Mouse (Mus musculus) hindbrain, embryonic 14.5 days (tissue): ENCODE results near the gene Fbln2. TPM values are rescaled to one million over a fixed set of nuclear protein-coding genes. Genes with fewer than 3 reads are reported as not detected.

ENCODE experiments used
- ATAC-seq: fragments of 200-750 bp; cut with Nextera tagmentation; 2 replicates; pipeline ENCODE4 v1.8.0; 2017; ENCODE audit warnings: moderate number of reproducible peaks, mild to moderate bottlenecking, moderate TSS enrichment, moderate library complexity; ENCODE audit not compliant: low FRiP score
- DNase-seq: peaks from one replicate; pipeline ENCODE4 v3.0.0-alpha.2; 2015; ENCODE audit warnings: low spot score
- H3K27ac ChIP-seq: fragments of 300-500 bp; sonication (generic); 2 replicates; pipeline ENCODE4 v1.5.1; 2014; ENCODE audit warnings: mild to moderate bottlenecking, moderate library complexity
- H3K27me3 ChIP-seq: fragments of 300-500 bp; sonication (generic); 2 replicates; pipeline ENCODE4 v1.6.1; 2014; ENCODE audit warnings: mild to moderate bottlenecking, low read length, mixed read lengths; ENCODE audit not compliant: control insufficient read depth, insufficient read depth
- H3K36me3 ChIP-seq: fragments of 300-500 bp; sonication (generic); replicated peaks from 2 replicates; pipeline ENCODE4 v1.6.1; 2014; ENCODE audit not compliant: control insufficient read depth, insufficient read depth
- H3K4me1 ChIP-seq: fragments of 300-500 bp; sonication (generic); replicated peaks from 2 replicates; pipeline ENCODE4 v1.6.1; 2014; ENCODE audit warnings: antibody characterized with exemption, low read length, mixed read lengths; ENCODE audit not compliant: control insufficient read depth, insufficient read depth
- H3K4me2 ChIP-seq: fragments of 300-500 bp; sonication (generic); replicated peaks from 2 replicates; pipeline ENCODE4 v1.6.1; 2014; ENCODE audit warnings: mild to moderate bottlenecking, moderate library complexity
- H3K4me3 ChIP-seq: fragments of 300-500 bp; sonication (generic); replicated peaks from 2 replicates; pipeline ENCODE4 v1.5.1; 2014; ENCODE audit warnings: mild to moderate bottlenecking, low read length
- H3K9ac ChIP-seq: fragments of 300-500 bp; sonication (generic); 2 replicates; pipeline ENCODE4 v1.6.1; 2014
- H3K9me3 ChIP-seq: fragments of 300-500 bp; sonication (generic); 2 replicates; pipeline ENCODE4 v1.6.1; 2016; ENCODE audit warnings: low read length; ENCODE audit not compliant: control insufficient read depth
- WGBS: fragments of 180-500 bp; shearing (Covaris S2); extraction: QIAGEN DNeasy Blood & Tissue Kit; methylation state at CpG from one replicate; pipeline ENCODE4 v1.1.7; 2014; 5-methylcytosine and 5-hydroxymethylcytosine counted together
- polyA plus RNA-seq: library from polyadenylated mRNA; unstranded; fragments of >200 nt; fragmentation: Nextera tagmentation; extraction: Ambion mirVana; gene quantifications from 2 replicates; pipeline ENCODE4 v1.2.1, GENCODE M21; 2014

Fbln2 gene
- polyA plus RNA-seq, 1 experiment from 2014 or later, result 27.2 TPM

DNA sequence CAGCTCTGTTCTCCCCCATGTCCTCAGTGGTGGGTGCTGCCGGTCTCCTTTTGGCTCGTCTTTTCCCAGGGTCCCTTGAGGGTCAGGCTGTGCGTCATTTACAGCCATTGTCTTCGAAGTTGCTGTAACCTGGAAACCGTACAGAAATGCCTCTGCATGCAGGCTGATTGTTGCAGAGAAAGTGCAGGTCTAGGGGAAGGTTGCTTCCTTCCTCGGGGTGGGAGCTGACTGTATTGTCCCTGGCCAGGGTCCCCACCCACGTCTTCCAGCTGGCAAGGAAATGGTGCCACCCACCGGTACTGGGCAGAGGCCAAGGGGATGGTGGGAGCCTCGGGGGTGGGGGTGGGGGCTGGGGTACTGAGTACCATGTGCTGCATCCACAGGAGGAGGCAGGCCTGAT is 6.2 kb downstream of the Fbln2 start:
- ATAC-seq, result peak; percentile 47; the same call in 1 of the 2 replicates
- H3K9me3 ChIP-seq, result no peaks in the 10 kb centered on the region
- H3K27me3 ChIP-seq, result peaks cover under 1% of the 10 kb centered on the region; the same call in 1 of the 2 replicates
- DNase-seq, result no peak
- H3K36me3 ChIP-seq, result no peaks in the 10 kb centered on the region
- H3K27ac ChIP-seq, result no peak overlapping the region
- H3K4me1 ChIP-seq, result peaks cover 5% of the 10 kb centered on the region; the same call in 1 of the 2 replicates
- 37% methylated on average over 9 of the region's 9 CpGs for WGBS
- H3K9ac ChIP-seq, result no peak overlapping the region
- no peak overlapping the region for H3K4me3 ChIP-seq
- no peak overlapping the region for H3K4me2 ChIP-seq

DNA sequence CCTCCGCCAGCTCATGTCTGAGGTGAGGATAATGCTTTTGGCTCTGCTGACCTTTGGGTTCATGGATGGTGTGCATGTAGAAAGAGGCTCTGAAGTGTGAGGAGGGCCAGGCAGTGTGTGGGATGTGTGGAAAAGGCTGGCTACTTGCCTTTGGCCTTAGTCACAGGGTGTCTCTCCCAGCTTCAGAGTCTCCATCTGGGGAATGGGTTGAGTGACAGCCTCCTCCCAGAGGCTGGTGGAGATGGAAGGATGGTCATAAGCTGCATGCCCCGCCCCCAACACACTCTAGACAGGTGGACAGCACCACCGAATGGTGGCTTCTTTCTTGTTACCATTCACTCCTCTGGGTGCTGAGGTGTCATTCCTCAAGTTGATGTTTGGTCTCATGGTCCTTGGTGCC is 6.6 kb downstream of the Fbln2 start:
- Histone ChIP-seq H3K4me2 (no peak overlapping the region), H3K9ac (no peak overlapping the region), H3K36me3 (no peaks in the 10 kb centered on the region), H3K27me3 (no peaks in the 10 kb centered on the region), H3K4me1 (peaks cover 4% of the 10 kb centered on the region; the same call in 1 of the 2 replicates), H3K9me3 (no peaks in the 10 kb centered on the region), H3K27ac (no peak overlapping the region), H3K4me3 (no peak overlapping the region)
- no peak for DNase-seq
- 73% methylated on average over 3 of the region's 3 CpGs for WGBS
- ATAC-seq, result peak; percentile 38; the same call in 1 of the 2 replicates

- Histone ChIP-seq H3K36me3 (no peaks in the 10 kb centered on the region), H3K4me1 (peaks cover 4% of the 10 kb centered on the region; the same call in 1 of the 2 replicates), H3K4me2 (no peak overlapping the region), H3K9me3 (no peaks in the 10 kb centered on the region), H3K9ac (no peak overlapping the region), H3K27me3 (no peaks in the 10 kb centered on the region), H3K27ac (no peak overlapping the region), H3K4me3 (no peak overlapping the region)
- DNase-seq (no peak), ATAC-seq (no peak)
These were observed 7.8 kb downstream of the Fbln2 start for GRCm38 (mm10) chr6:91220062-91220461.

- 9% methylated on average over 3 of the region's 3 CpGs for WGBS
- no peaks in the 10 kb centered on the region for H3K9me3 ChIP-seq
- peaks cover 4% of the 10 kb centered on the region; the same call in 1 of the 2 replicates for H3K4me1 ChIP-seq
- H3K27ac ChIP-seq, result peak overlapping the region; percentile 32; the same call in 1 of the 2 replicates
- H3K27me3 ChIP-seq, result no peaks in the 10 kb centered on the region
- no peak overlapping the region for H3K4me3 ChIP-seq
- DNase-seq (no peak), ATAC-seq (no peak)
- no peak overlapping the region for H3K4me2 ChIP-seq
- H3K36me3 ChIP-seq, result no peaks in the 10 kb centered on the region
- H3K9ac ChIP-seq, result no peak overlapping the region
These were observed 8.8 kb downstream of the Fbln2 start for GRCm38 (mm10) chr6:91221094-91221493.

- H3K4me1 ChIP-seq, result peaks cover 4% of the 10 kb centered on the region; the same call in 1 of the 2 replicates
- H3K9me3 ChIP-seq, result no peaks in the 10 kb centered on the region
- ATAC-seq (no peak), DNase-seq (no peak)
- H3K4me2 ChIP-seq, result no peak overlapping the region
- no peak overlapping the region for H3K4me3 ChIP-seq
- H3K27ac ChIP-seq, result no peak overlapping the region
- H3K27me3 ChIP-seq, result no peaks in the 10 kb centered on the region
- H3K9ac ChIP-seq, result no peak overlapping the region
- H3K36me3 ChIP-seq, result no peaks in the 10 kb centered on the region
- WGBS, result 83% methylated on average over 10 of the region's 10 CpGs
These were observed 10.6 kb downstream of the Fbln2 start for GRCm38 (mm10) chr6:91222694-91223346.

DNA sequence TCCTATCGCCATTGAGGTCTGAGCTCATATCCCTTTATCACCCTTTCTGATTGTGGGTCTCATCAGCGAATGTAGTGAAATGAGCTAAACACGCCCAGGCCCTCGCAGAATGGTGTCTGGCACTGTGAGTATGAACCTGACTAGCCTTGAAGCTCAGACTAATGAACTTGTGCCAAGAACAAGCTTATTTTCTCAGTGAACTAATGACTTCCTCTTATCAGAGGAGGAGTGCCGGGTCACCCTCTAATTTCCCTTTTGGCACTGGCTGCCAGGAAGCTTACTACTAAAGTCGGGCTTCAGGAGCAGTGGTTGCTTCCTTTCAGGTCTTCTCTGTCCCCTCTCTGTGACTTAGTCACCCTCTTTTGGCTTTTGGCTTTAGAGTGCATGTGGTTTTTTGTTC is 12.7 kb downstream of the Fbln2 start:
- ATAC-seq, result no peak
- H3K36me3 ChIP-seq, result no peaks in the 10 kb centered on the region
- H3K4me2 ChIP-seq, result no peak overlapping the region
- H3K4me3 ChIP-seq, result no peak overlapping the region
- H3K27ac ChIP-seq, result no peak overlapping the region
- no peak for DNase-seq
- no peaks in the 10 kb centered on the region for H3K9me3 ChIP-seq
- H3K27me3 ChIP-seq, result no peaks in the 10 kb centered on the region
- WGBS, result 83% methylated on average over 6 of the region's 6 CpGs
- no peak overlapping the region for H3K9ac ChIP-seq
- H3K4me1 ChIP-seq, result no peaks in the 10 kb centered on the region; the same call in 1 of the 2 replicates

DNA sequence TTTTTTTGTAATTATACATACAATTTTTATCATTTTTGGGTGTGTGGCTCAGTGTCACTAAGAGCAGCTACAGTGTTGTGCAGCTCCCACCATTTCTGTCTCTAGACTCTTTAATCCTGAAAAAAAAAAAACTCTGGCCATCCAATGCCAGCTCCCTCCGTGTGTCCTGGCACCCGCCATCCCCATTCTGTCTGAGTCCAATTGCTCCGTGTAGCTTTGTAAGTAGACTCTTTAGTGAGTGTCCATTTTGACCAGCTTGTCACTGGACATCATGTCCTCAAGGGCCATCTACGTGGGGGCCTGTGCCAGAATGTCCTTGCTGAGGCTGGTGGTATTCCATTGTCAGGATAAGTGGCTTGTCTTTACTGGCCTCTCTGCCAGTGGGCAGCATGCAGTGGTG is 13.1 kb downstream of the Fbln2 start:
- Histone ChIP-seq H3K4me3 (no peak overlapping the region), H3K4me1 (no peaks in the 10 kb centered on the region; the same call in 1 of the 2 replicates), H3K9ac (no peak overlapping the region), H3K4me2 (no peak overlapping the region), H3K9me3 (no peaks in the 10 kb centered on the region), H3K36me3 (no peaks in the 10 kb centered on the region), H3K27ac (no peak overlapping the region), H3K27me3 (no peaks in the 10 kb centered on the region)
- 70% methylated on average over 4 of the region's 4 CpGs for WGBS
- ATAC-seq, result no peak
- DNase-seq, result no peak

- ATAC-seq, result no peak
- Histone ChIP-seq H3K9ac (no peak overlapping the region), H3K27ac (no peak overlapping the region), H3K4me1 (no peaks in the 10 kb centered on the region), H3K36me3 (no peaks in the 10 kb centered on the region), H3K27me3 (no peaks in the 10 kb centered on the region), H3K4me3 (no peak overlapping the region), H3K9me3 (no peaks in the 10 kb centered on the region), H3K4me2 (no peak overlapping the region)
- 74% methylated on average over 1 of the region's 1 CpGs for WGBS
- no peak for DNase-seq
These were observed 13.8 kb downstream of the Fbln2 start for GRCm38 (mm10) chr6:91226058-91226457.

GRCm38 (mm10) chr6:91228980-91229379 is 16.7 kb downstream of the Fbln2 start:
- H3K36me3 ChIP-seq, result no peaks in the 10 kb centered on the region
- 59% methylated on average over 4 of the region's 4 CpGs for WGBS
- H3K9ac ChIP-seq, result no peak overlapping the region
- no peaks in the 10 kb centered on the region for H3K4me1 ChIP-seq
- H3K4me2 ChIP-seq, result no peak overlapping the region
- H3K4me3 ChIP-seq, result no peak overlapping the region
- no peaks in the 10 kb centered on the region for H3K9me3 ChIP-seq
- H3K27me3 ChIP-seq, result no peaks in the 10 kb centered on the region
- ATAC-seq, result peak; percentile 43; the same call in 1 of the 2 replicates
- H3K27ac ChIP-seq, result no peak overlapping the region
- no peak for DNase-seq
